Mouse (Mus musculus) midbrain, embryonic 12.5 days (tissue): ENCODE measurements around the gene 4930564D02Rik. TPM values are rescaled to one million over a fixed set of nuclear protein-coding genes. Genes with fewer than 3 reads are reported as not detected.

Source experiments
- ATAC-seq: fragments of 200-750 bp; cut with Nextera tagmentation; 2 replicates; pipeline ENCODE4 v1.8.0; 2017; ENCODE audit warnings: low read depth, moderate TSS enrichment, moderate library complexity; ENCODE audit not compliant: low FRiP score
- H3K27ac ChIP-seq: fragments of 300-500 bp; sonication (generic); replicated peaks from 2 replicates; pipeline ENCODE4 v1.5.1; 2016; ENCODE audit warnings: mild to moderate bottlenecking
- H3K27me3 ChIP-seq: fragments of 300-500 bp; sonication (generic); 2 replicates; pipeline ENCODE4 v1.6.1; 2016; ENCODE audit warnings: mild to moderate bottlenecking
- H3K36me3 ChIP-seq: fragments of 300-500 bp; sonication (generic); 2 replicates; pipeline ENCODE4 v1.6.1; 2016
- H3K4me1 ChIP-seq: fragments of 300-500 bp; sonication (generic); 2 replicates; pipeline ENCODE4 v1.6.1; 2016
- H3K4me2 ChIP-seq: fragments of 300-500 bp; sonication (generic); replicated peaks from 2 replicates; pipeline ENCODE4 v1.6.1; 2016; ENCODE audit warnings: mild to moderate bottlenecking, moderate library complexity
- H3K4me3 ChIP-seq: fragments of 300-500 bp; sonication (generic); 2 replicates; pipeline ENCODE4 v1.5.1; 2016; ENCODE audit warnings: mild to moderate bottlenecking
- H3K9ac ChIP-seq: fragments of 300-500 bp; sonication (generic); replicated peaks from 2 replicates; pipeline ENCODE4 v1.6.1; 2016; ENCODE audit warnings: mild to moderate bottlenecking, moderate library complexity
- H3K9me3 ChIP-seq: fragments of 300-500 bp; sonication (generic); 2 replicates; pipeline ENCODE4 v1.6.1; 2016; ENCODE audit warnings: mild to moderate bottlenecking
- WGBS: fragments of 180-500 bp; shearing (Covaris S2); methylation state at CpG from one replicate; pipeline ENCODE4 v1.1.7; 2016; 5-methylcytosine and 5-hydroxymethylcytosine counted together
- polyA plus RNA-seq: library from polyadenylated mRNA; unstranded; fragments of >200 nt; fragmentation: Nextera tagmentation; extraction: Ambion mirVana; gene quantifications from 2 replicates; pipeline ENCODE4 v1.2.1, GENCODE M21; 2016

The 4930564D02Rik gene
- polyA plus RNA-seq, 1 experiment from 2014 or later, result not detected

DNA sequence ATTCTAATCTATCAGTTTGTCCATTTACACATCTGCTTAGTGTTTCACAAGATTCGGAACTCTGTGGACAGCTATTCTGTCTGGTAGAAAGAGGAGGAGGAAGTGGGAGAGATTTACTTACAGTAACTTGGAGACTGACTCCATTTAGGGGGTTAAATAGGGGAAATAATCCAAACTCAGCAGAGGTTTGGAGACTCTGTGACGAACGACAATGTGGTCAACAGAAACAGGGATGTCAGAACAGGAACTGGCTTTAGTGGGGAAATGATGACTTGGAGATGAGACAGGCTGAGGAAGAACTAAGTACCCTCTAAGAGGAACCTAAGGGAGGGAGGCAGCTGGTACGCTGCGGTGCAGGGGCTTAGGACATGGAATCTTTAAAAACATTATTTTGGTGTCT, 19.8 kb upstream of the 4930564D02Rik start:
- 91% methylated on average over 5 of the region's 5 CpGs for WGBS
- H3K27me3 ChIP-seq, result no peaks in the 10 kb centered on the region
- H3K4me3 ChIP-seq, result no peak overlapping the region
- H3K27ac ChIP-seq, result no peak overlapping the region
- no peaks in the 10 kb centered on the region for H3K36me3 ChIP-seq
- no peak overlapping the region for H3K4me2 ChIP-seq
- no peak overlapping the region for H3K9ac ChIP-seq
- no peak for ATAC-seq
- peaks cover 31% of the 10 kb centered on the region for H3K4me1 ChIP-seq
- no peaks in the 10 kb centered on the region for H3K9me3 ChIP-seq

GRCm38 (mm10) chr3:105047616-105048015, 19.0 kb upstream of the 4930564D02Rik start:
- H3K27me3 ChIP-seq, result no peaks in the 10 kb centered on the region
- no peak for ATAC-seq
- WGBS, result 81% methylated on average over 8 of the region's 8 CpGs
- no peak overlapping the region for H3K4me2 ChIP-seq
- H3K27ac ChIP-seq, result no peak overlapping the region
- H3K4me3 ChIP-seq, result no peak overlapping the region
- no peaks in the 10 kb centered on the region for H3K9me3 ChIP-seq
- H3K36me3 ChIP-seq, result no peaks in the 10 kb centered on the region
- peaks cover 32% of the 10 kb centered on the region for H3K4me1 ChIP-seq
- H3K9ac ChIP-seq, result no peak overlapping the region

- Histone ChIP-seq H3K4me2 (no peak overlapping the region), H3K4me1 (peaks cover 32% of the 10 kb centered on the region)
- 89% methylated on average over 6 of the region's 6 CpGs for WGBS
These were observed 16.8 kb upstream of the 4930564D02Rik start for GRCm38 (mm10) chr3:105049848-105050247.

DNA sequence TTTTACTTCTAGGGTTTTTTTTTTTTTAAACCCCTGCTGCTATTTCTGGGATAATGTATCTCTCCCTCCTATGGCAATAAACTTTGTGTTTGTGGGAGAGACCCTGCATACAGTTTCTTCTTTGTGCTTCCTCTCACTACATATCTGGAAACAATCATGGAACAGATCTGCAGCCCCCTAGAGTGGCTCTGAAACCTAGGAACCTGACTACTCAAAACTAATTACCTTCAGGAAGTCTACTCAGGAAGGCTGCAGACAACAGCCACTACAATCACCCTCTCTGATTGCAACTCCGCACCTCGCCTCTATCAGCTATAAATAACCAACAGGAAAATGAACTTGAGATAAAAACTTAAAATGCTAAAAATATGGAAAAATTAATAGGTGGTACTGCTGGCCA, 15.5 kb upstream of the 4930564D02Rik start:
- 81% methylated on average over 2 of the region's 2 CpGs for WGBS
- Histone ChIP-seq H3K9me3 (no peaks in the 10 kb centered on the region), H3K27ac (no peak overlapping the region), H3K4me3 (peak overlapping the region; percentile 91), H3K4me1 (peaks cover 26% of the 10 kb centered on the region), H3K9ac (peak overlapping the region; percentile 92; the same call in 1 of the 2 replicates), H3K36me3 (no peaks in the 10 kb centered on the region), H3K27me3 (peaks cover 9% of the 10 kb centered on the region; the same call in 1 of the 2 replicates), H3K4me2 (peak overlapping the region; percentile 71)
- ATAC-seq, result no peak

More at GRCm38 (mm10) chr3:105049848-105050247, 16.8 kb upstream of the 4930564D02Rik start:
- Histone ChIP-seq H3K4me3 (no peak overlapping the region), H3K9me3 (no peaks in the 10 kb centered on the region), H3K27ac (no peak overlapping the region), H3K27me3 (peaks cover 5% of the 10 kb centered on the region; the same call in 1 of the 2 replicates), H3K9ac (no peak overlapping the region), H3K36me3 (no peaks in the 10 kb centered on the region)
- ATAC-seq, result no peak

DNA sequence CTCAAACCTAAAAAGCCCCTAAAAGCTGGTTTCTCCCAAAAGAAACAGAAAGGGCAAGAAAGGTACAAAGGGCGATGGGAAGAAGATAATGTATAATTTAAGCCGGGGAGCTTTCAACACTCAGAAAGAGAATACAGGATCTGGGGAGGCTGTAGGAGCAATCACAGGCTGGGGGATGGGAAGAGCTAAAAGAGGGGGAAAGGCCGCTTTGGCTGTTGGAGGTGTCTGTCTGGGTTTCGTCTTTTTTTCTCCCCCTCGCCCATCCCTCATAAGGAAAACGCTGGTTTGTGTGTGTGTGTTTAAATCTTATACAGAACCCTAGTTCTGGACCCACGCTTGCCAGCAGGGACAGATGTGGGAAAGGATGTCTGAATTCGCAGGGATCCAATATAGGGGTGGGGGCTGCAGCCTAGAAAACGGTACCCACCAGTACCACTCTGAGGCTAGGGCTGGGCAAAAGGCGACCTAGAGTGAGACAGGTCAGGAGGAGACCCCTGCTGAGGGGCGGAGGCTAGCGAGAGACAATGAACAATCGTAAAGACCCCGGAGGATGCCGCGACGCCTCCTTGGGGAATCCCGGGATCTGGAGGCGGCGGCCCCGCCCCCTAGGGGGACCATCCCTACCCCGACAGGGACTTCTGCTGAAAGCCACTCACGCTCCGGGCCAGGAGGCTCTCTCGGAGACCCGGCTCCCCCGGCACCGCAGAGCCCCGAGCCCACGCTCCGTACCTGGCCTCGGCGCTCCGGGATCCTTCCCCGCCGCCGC, 14.3 kb upstream of the 4930564D02Rik start:
- H3K36me3 ChIP-seq, result no peaks in the 10 kb centered on the region
- H3K27ac ChIP-seq, result peak overlapping the region; percentile 88
- peaks cover 26% of the 10 kb centered on the region for H3K4me1 ChIP-seq
- H3K9me3 ChIP-seq, result no peaks in the 10 kb centered on the region
- peak overlapping the region; percentile 71 for H3K4me2 ChIP-seq
- peaks cover 9% of the 10 kb centered on the region; the same call in 1 of the 2 replicates for H3K27me3 ChIP-seq
- H3K9ac ChIP-seq, result peak overlapping the region; percentile 92
- peak overlapping the region; percentile 91 for H3K4me3 ChIP-seq
- WGBS, result under 1% methylated on average over 35 of the region's 37 CpGs
- ATAC-seq, result peak; percentile 78

DNA sequence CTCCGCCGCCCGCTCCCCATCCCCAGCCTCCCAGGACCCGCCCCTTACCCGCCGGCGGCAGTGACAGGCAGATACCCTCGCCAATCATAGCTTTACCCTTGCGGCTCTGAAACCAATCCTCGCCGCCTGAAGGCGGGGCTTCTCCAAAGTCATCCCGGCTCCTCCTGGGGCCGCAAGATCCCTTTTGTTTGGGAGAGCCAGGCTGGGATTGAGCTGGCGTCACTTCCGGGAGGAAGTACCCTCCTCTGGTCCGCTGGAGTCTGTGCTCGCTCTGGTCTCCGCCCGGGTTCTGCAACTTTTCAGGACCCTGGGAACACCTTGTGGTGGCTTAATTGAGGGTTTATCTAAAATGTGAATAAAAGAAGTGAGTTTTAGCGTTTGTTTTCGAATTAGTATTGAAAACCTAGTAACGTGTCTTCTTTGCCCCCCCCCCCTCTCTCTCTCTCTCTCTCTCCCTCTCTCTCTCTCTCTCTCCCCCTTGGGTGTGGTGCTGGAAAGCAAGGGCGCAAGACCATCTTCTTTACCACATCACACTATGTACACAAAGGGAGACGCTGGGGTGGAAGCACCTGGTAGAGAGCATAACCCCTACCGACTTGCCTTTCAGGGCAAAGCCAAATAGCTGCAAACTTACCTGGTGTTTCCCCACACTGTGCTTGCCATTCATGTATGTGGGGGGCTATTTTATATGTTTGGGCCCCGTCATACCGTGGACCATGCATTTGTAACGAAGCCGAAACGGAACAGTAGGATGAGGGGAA, 13.5 kb upstream of the 4930564D02Rik start, which contains the start of gene Cttnbp2nl:
TSS of gene Cttnbp2nl (minus strand) at position 210 of the 761 bp plus-strand sequence.
- WGBS, result 3% methylated on average over 31 of the region's 31 CpGs
- Histone ChIP-seq H3K36me3 (no peaks in the 10 kb centered on the region), H3K27me3 (peaks cover 9% of the 10 kb centered on the region; the same call in 1 of the 2 replicates), H3K27ac (peak within 1 kb of the TSS; percentile 88), H3K9me3 (no peaks in the 10 kb centered on the region), H3K4me1 (peaks cover 26% of the 10 kb centered on the region), H3K4me2 (peak within 1 kb of the TSS; percentile 84), H3K9ac (peak within 1 kb of the TSS; percentile 92), H3K4me3 (peak within 1 kb of the TSS; percentile 91)
- ATAC-seq, result peak; percentile 100

GRCm38 (mm10) chr3:105053698-105054001, 13.0 kb upstream of the 4930564D02Rik start:
- WGBS, result 76% methylated on average over 4 of the region's 4 CpGs
- ATAC-seq, result no peak
- H3K36me3 ChIP-seq, result no peaks in the 10 kb centered on the region
- no peaks in the 10 kb centered on the region for H3K9me3 ChIP-seq
- peak overlapping the region; percentile 46; the same call in 1 of the 2 replicates for H3K27ac ChIP-seq
- peak overlapping the region; percentile 84 for H3K4me2 ChIP-seq
- peak overlapping the region; percentile 91 for H3K4me3 ChIP-seq
- peak overlapping the region; percentile 60 for H3K9ac ChIP-seq
- peaks cover 9% of the 10 kb centered on the region; the same call in 1 of the 2 replicates for H3K27me3 ChIP-seq
- H3K4me1 ChIP-seq, result peaks cover 29% of the 10 kb centered on the region

GRCm38 (mm10) chr3:105054952-105055351, 11.7 kb upstream of the 4930564D02Rik start:
- no peak for ATAC-seq
- WGBS, result 58% methylated on average over 7 of the region's 7 CpGs
- no peaks in the 10 kb centered on the region for H3K9me3 ChIP-seq

DNA sequence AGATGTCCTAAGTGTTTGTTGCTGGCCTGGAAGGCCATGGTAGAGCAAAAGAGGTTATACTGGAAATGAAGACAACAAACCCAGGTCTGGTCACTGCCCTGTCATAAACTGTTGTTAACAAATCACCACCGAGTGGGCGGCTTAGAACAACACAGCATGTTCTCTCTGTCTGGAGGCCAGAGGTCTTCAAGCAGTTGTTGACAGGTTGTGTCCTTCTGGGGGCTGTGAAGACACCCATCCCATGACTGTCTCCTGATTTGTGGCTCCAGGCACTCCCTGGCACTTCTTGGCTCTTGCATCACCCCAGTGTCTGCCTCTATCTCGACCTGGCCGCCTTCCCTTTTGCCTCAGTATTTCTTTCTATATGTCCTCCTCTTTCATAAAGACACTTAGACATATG, 11.0 kb upstream of the 4930564D02Rik start:
- Histone ChIP-seq H3K4me3 (no peak overlapping the region), H3K27me3 (peaks cover 16% of the 10 kb centered on the region), H3K9me3 (no peaks in the 10 kb centered on the region), H3K4me2 (no peak overlapping the region), H3K9ac (no peak overlapping the region), H3K36me3 (no peaks in the 10 kb centered on the region), H3K4me1 (peaks cover 23% of the 10 kb centered on the region), H3K27ac (no peak overlapping the region)
- WGBS, result 85% methylated on average over 4 of the region's 4 CpGs
- ATAC-seq, result no peak

More at GRCm38 (mm10) chr3:105054952-105055351, 11.7 kb upstream of the 4930564D02Rik start:
- Histone ChIP-seq H3K27ac (no peak overlapping the region), H3K4me3 (no peak overlapping the region), H3K9ac (no peak overlapping the region), H3K36me3 (no peaks in the 10 kb centered on the region), H3K4me2 (no peak overlapping the region), H3K27me3 (peaks cover 16% of the 10 kb centered on the region), H3K4me1 (peaks cover 27% of the 10 kb centered on the region)

- WGBS, result 20% methylated on average over 25 of the region's 25 CpGs
- Histone ChIP-seq H3K4me3 (peak overlapping the region; percentile 32), H3K27ac (no peak overlapping the region)
These were observed 7.8 kb upstream of the 4930564D02Rik start for GRCm38 (mm10) chr3:105058627-105059513.

DNA sequence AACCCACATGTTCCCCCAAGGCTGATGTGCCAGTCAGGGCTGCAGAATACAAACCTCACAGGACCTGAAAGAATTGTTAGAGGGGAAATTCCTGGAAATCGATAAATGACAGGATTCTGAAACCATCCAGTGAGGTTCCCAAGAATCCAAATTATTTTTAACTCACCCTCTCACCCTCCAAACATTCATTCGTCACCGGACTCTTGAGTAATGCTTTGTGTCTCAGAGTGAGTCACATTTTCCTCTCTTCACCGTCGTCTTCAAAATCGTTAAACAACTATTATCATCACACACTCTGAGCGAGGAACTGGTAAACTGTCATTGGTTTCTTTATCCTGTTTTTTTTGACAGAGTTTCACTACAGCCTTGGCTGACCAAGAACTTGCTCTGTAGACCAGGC, 6.7 kb upstream of the 4930564D02Rik start:
- ATAC-seq, result no peak

More at GRCm38 (mm10) chr3:105058627-105059513, 7.8 kb upstream of the 4930564D02Rik start:
- H3K9ac ChIP-seq, result peak overlapping the region; percentile 35
- peak overlapping the region; percentile 49 for H3K4me2 ChIP-seq
- H3K27me3 ChIP-seq, result peaks cover 21% of the 10 kb centered on the region
- ATAC-seq, result peak; percentile 57
- H3K4me1 ChIP-seq, result peaks cover 3% of the 10 kb centered on the region; the same call in 1 of the 2 replicates
- H3K36me3 ChIP-seq, result no peaks in the 10 kb centered on the region
- no peaks in the 10 kb centered on the region for H3K9me3 ChIP-seq

More for the DNA sequence above, 6.7 kb upstream of the 4930564D02Rik start:
- no peak overlapping the region for H3K4me2 ChIP-seq
- H3K4me1 ChIP-seq, result peaks cover 3% of the 10 kb centered on the region; the same call in 1 of the 2 replicates
- no peaks in the 10 kb centered on the region for H3K9me3 ChIP-seq
- no peak overlapping the region for H3K4me3 ChIP-seq
- H3K36me3 ChIP-seq, result no peaks in the 10 kb centered on the region
- peaks cover 16% of the 10 kb centered on the region; the same call in 1 of the 2 replicates for H3K27me3 ChIP-seq
- H3K27ac ChIP-seq, result no peak overlapping the region
- WGBS, result 89% methylated on average over 7 of the region's 7 CpGs
- no peak overlapping the region for H3K9ac ChIP-seq
